Mouse (Mus musculus): Measurements from ENCODE around the gene Det1. TPM values are rescaled to one million over a fixed set of nuclear protein-coding genes. Genes with fewer than 3 reads are reported as not detected.

The Det1 gene
- 10.8 and 14.5 TPM in 2 replicates for polyA plus RNA-seq (2011; ENCODE audit: insufficient read depth, insufficient read length, low read depth, missing spikeins)

DNA sequence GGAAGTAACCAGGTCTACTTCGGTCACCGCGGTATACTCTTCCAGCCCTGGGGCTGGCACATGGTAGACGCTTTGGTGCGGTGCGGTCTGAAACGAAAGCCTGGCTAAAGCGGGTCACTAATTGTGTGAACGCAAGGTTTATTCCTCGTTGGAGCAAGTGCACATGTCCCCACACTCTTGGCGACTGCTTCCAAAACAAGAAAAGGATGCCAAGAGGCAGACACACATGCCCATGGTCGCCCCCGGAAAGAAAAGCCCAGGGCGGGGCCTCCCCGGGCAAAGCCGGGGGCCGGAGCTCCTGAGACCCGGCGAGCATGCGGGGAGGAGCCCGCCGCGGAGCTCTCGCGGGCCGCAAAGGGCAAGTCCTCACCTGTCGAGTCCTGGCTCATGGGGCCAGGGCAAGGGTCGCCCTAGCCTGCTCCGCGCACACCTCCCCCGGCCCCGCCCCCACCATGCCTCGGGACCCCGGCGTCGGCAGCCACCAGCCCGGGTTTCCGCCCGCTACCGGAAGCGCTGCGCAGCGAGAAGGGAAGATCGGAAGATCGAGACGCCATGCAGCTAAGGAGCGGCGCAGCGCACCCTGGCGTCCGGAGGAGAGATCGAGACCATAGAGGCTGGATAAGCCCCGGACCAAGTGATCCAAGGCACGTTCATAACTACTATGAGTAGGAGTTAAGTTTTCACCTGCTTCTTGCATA is at the start of gene Det1:
TSS of gene Det1 (minus strand) at position 527 of the 698 bp plus-strand sequence.
- TF ChIP-seq CTCF (IDR thresholded peaks at IDR 0.05; ENCODE audit: low read depth, low read length) (peak; percentile 88), EP300 (IDR thresholded peaks at IDR 0.05; ENCODE audit: insufficient read depth, low read depth, low read length) (peak; percentile 65; the same call in 1 of the 2 replicates), POLR2A (IDR thresholded peaks at IDR 0.05; ENCODE audit: insufficient read depth, low read length) (no peak)
- Histone ChIP-seq H3K4me1 (ENCODE audit: control insufficient read depth, insufficient read depth, low read length) (no peaks in the 10 kb centered on the region), H3K27me3 (ENCODE audit: control insufficient read depth, insufficient read depth, low read length, poor library complexity, severe bottlenecking) (no peaks in the 10 kb centered on the region), H3K4me3 (ENCODE audit: low read depth, low read length) (peak within 1 kb of the TSS; percentile 86), H3K9me3 (replicated peaks; ENCODE audit: control insufficient read depth, insufficient read depth, low read length, poor library complexity, severe bottlenecking) (no peaks in the 10 kb centered on the region), H3K9ac (ENCODE audit: low read depth, poor library complexity, severe bottlenecking) (peak within 1 kb of the TSS; percentile 75), H3K27ac (ENCODE audit: insufficient read depth, low read length) (peak within 1 kb of the TSS; percentile 14), H3K36me3 (ENCODE audit: control insufficient read depth, insufficient read depth, low read length, poor library complexity, severe bottlenecking) (no peaks in the 10 kb centered on the region)

DNA sequence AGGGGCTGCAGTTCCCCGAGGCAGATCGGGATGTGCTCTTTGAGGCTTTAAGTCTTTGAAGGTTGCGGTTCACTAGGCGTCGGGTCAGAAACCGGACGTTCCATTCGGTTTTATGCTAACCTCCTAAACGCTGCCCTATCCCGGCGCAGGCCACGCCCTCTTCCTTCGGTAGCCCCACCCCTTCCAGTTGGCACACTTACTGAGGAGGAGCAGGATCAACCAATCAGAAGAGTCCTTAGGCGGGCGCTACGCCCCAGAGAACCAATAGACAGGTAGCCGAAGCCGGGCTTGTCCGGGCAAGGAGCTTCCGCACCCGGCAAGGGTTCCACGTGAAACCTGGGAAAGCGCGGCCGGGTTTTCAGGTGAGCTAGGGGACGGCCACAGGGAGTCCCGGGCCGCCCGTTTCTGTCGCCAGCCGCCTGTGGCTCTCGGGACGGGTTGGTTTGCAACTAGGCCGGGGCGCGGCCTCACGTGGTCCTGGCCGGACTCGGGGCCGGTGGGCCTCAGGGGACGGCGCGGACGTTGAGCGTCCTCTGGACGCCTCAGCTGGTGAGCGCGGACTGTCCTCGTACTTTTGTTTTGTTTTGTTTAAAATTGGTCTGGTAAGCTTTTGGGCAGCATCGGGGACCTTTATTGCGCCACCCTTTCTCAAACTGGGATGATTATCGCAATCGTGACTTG is 48.7 kb upstream of the Det1 start, which contains the start of gene Aen:
TSS of gene Aen (plus strand) at position 202 of the 681 bp plus-strand sequence.
- Histone ChIP-seq H3K36me3 (ENCODE audit: control insufficient read depth, insufficient read depth, low read length, poor library complexity, severe bottlenecking) (peaks cover 16% of the 10 kb centered on the region), H3K4me1 (ENCODE audit: control insufficient read depth, insufficient read depth, low read length) (no peaks in the 10 kb centered on the region), H3K9ac (ENCODE audit: low read depth, poor library complexity, severe bottlenecking) (peak within 1 kb of the TSS; percentile 95), H3K27ac (ENCODE audit: insufficient read depth, low read length) (peak within 1 kb of the TSS; percentile 54), H3K27me3 (ENCODE audit: control insufficient read depth, insufficient read depth, low read length, poor library complexity, severe bottlenecking) (no peaks in the 10 kb centered on the region), H3K4me3 (ENCODE audit: low read depth, low read length) (peak within 1 kb of the TSS; percentile 90), H3K9me3 (replicated peaks; ENCODE audit: control insufficient read depth, insufficient read depth, low read length, poor library complexity, severe bottlenecking) (peaks cover 25% of the 10 kb centered on the region)
- TF ChIP-seq EP300 (IDR thresholded peaks at IDR 0.05; ENCODE audit: insufficient read depth, low read depth, low read length), result no peak
- TF ChIP-seq CTCF (IDR thresholded peaks at IDR 0.05; ENCODE audit: low read depth, low read length), result no peak
- no peak for TF ChIP-seq POLR2A (IDR thresholded peaks at IDR 0.05; ENCODE audit: insufficient read depth, low read length)

DNA sequence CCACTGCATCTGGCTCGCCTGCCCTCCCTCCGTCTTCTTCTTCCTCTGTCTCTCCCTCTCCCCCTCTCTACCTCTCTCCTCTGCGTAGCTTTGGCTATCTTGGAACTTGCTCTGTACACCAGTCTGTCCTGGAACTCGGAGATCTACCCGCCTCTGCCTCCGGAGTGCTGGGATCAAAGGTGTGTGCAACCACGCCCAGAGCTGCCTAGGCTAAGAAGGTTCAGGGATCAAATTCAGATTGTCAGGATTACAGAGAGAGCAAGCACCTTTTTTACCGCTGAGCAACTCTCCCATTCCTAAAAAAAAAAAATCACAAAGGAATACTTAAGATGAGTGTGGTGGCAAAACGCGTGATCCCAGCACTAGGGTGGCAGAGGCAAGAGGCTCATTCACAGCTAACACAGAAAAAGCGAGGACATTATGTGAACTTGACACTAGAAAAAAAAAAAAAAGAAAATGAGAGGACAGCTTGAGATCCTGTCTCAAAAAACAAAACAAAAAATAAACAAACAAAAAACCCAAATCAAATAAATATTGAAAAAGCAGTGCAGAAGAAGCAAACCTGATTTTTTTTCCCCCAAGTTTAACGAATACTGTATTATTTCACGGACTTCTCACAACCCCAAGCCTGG is 48.1 kb upstream of the Det1 start:
- H3K27ac ChIP-seq (ENCODE audit: insufficient read depth, low read length), result peak overlapping the region; percentile 34; the same call in 1 of the 2 replicates
- no peak overlapping the region for H3K9ac ChIP-seq (ENCODE audit: low read depth, poor library complexity, severe bottlenecking)
- H3K27me3 ChIP-seq (ENCODE audit: control insufficient read depth, insufficient read depth, low read length, poor library complexity, severe bottlenecking), result no peaks in the 10 kb centered on the region
- no peaks in the 10 kb centered on the region for H3K4me1 ChIP-seq (ENCODE audit: control insufficient read depth, insufficient read depth, low read length)
- TF ChIP-seq POLR2A (IDR thresholded peaks at IDR 0.05; ENCODE audit: insufficient read depth, low read length) (no peak), CTCF (IDR thresholded peaks at IDR 0.05; ENCODE audit: low read depth, low read length) (no peak), EP300 (IDR thresholded peaks at IDR 0.05; ENCODE audit: insufficient read depth, low read depth, low read length) (no peak)
- peak overlapping the region; percentile 49 for H3K4me3 ChIP-seq (ENCODE audit: low read depth, low read length)
- peaks cover 25% of the 10 kb centered on the region for H3K9me3 ChIP-seq (replicated peaks; ENCODE audit: control insufficient read depth, insufficient read depth, low read length, poor library complexity, severe bottlenecking)
- peaks cover 16% of the 10 kb centered on the region for H3K36me3 ChIP-seq (ENCODE audit: control insufficient read depth, insufficient read depth, low read length, poor library complexity, severe bottlenecking)

DNA sequence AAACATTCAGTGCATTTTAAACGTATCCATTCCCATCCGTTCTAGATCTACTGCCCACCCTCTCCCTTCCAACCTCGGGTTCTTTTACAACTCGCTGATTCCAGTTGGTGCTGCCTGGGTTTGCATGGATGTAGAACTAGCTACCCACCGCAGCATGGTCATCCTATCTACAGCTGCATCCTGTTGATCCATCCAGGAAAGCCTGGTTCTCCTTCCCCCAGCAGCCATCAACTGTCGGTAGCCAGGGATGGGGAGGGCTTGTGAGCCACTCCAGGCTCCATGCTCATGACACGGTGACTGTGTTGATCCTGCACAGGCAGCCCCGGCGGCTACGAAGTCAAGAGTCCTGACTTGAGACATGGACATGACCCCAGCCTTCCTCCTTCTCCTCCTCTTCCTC is 46.9 kb upstream of the Det1 start:
- TF ChIP-seq CTCF (IDR thresholded peaks at IDR 0.05; ENCODE audit: low read depth, low read length) (no peak), POLR2A (IDR thresholded peaks at IDR 0.05; ENCODE audit: insufficient read depth, low read length) (no peak), EP300 (IDR thresholded peaks at IDR 0.05; ENCODE audit: insufficient read depth, low read depth, low read length) (no peak)
- peaks cover 16% of the 10 kb centered on the region for H3K36me3 ChIP-seq (ENCODE audit: control insufficient read depth, insufficient read depth, low read length, poor library complexity, severe bottlenecking)
- H3K4me3 ChIP-seq (ENCODE audit: low read depth, low read length), result no peak overlapping the region
- H3K4me1 ChIP-seq (ENCODE audit: control insufficient read depth, insufficient read depth, low read length), result no peaks in the 10 kb centered on the region
- no peak overlapping the region for H3K9ac ChIP-seq (ENCODE audit: low read depth, poor library complexity, severe bottlenecking)
- no peaks in the 10 kb centered on the region for H3K27me3 ChIP-seq (ENCODE audit: control insufficient read depth, insufficient read depth, low read length, poor library complexity, severe bottlenecking)
- peaks cover 25% of the 10 kb centered on the region for H3K9me3 ChIP-seq (replicated peaks; ENCODE audit: control insufficient read depth, insufficient read depth, low read length, poor library complexity, severe bottlenecking)
- no peak overlapping the region for H3K27ac ChIP-seq (ENCODE audit: insufficient read depth, low read length)

DNA sequence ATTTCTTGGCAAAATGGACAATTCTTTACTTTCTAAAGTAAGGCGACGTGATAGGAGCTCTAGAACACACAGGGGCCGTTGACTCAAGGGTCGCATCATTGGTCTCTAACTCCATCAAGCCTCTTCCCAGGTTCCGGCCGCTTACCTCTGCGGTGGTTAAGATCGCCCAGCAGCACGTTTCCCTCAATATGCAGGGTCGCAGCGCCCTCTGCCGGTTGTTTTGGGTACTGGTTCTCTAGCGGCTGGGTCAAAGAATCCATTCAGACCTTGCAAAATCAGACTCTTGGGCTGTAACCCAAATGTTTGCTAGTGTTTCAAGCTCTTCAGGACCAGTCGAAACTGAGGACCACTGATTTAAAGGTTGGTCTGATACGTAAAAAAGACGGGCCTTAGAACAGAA is 43.6 kb upstream of the Det1 start:
- H3K9ac ChIP-seq (ENCODE audit: low read depth, poor library complexity, severe bottlenecking), result no peak overlapping the region
- no peaks in the 10 kb centered on the region for H3K36me3 ChIP-seq (ENCODE audit: control insufficient read depth, insufficient read depth, low read length, poor library complexity, severe bottlenecking)
- H3K27me3 ChIP-seq (ENCODE audit: control insufficient read depth, insufficient read depth, low read length, poor library complexity, severe bottlenecking), result no peaks in the 10 kb centered on the region
- TF ChIP-seq POLR2A (IDR thresholded peaks at IDR 0.05; ENCODE audit: insufficient read depth, low read length), result no peak
- TF ChIP-seq CTCF (IDR thresholded peaks at IDR 0.05; ENCODE audit: low read depth, low read length), result peak; percentile 93
- H3K27ac ChIP-seq (ENCODE audit: insufficient read depth, low read length), result no peak overlapping the region
- H3K9me3 ChIP-seq (replicated peaks; ENCODE audit: control insufficient read depth, insufficient read depth, low read length, poor library complexity, severe bottlenecking), result no peaks in the 10 kb centered on the region
- H3K4me1 ChIP-seq (ENCODE audit: control insufficient read depth, insufficient read depth, low read length), result no peaks in the 10 kb centered on the region
- no peak overlapping the region for H3K4me3 ChIP-seq (ENCODE audit: low read depth, low read length)
